Mouse (Mus musculus) liver, postnatal 0 days (tissue): ENCODE data around the gene Vamp5. TPM values are rescaled to one million over a fixed set of nuclear protein-coding genes. Genes with fewer than 3 reads are reported as not detected.
A peak's percentile ranks its signal among the peaks of the same experiment; 100 is the strongest.

Source experiments
- ATAC-seq: fragments of 200-750 bp; cut with Nextera tagmentation; 2 replicates; pipeline ENCODE4 v1.8.0; 2017; ENCODE audit warnings: mild to moderate bottlenecking, moderate library complexity
- DNase-seq: peaks from one replicate; pipeline ENCODE4 v3.0.0-alpha.2; 2016
- H3K27ac ChIP-seq: fragments of 300-500 bp; sonication (generic); 2 replicates; pipeline ENCODE4 v1.5.1; 2014; ENCODE audit warnings: antibody characterized with exemption, moderate library complexity, mild to moderate bottlenecking, low read depth
- H3K27me3 ChIP-seq: fragments of 300-500 bp; sonication (generic); 2 replicates; pipeline ENCODE4 v1.6.1; 2014; ENCODE audit warnings: low read length, control low read depth, mixed read lengths; ENCODE audit not compliant: insufficient read depth
- H3K36me3 ChIP-seq: fragments of 300-500 bp; sonication (generic); replicated peaks from 2 replicates; pipeline ENCODE4 v1.6.1; 2014; ENCODE audit warnings: mild to moderate bottlenecking, control low read depth, low read length, moderate library complexity, mixed read lengths; ENCODE audit not compliant: insufficient read depth
- H3K4me1 ChIP-seq: fragments of 300-500 bp; sonication (generic); 2 replicates; pipeline ENCODE4 v1.6.1; 2014; ENCODE audit warnings: antibody characterized with exemption, mild to moderate bottlenecking, control low read depth; ENCODE audit not compliant: insufficient read depth
- H3K4me2 ChIP-seq: fragments of 300-500 bp; sonication (generic); 2 replicates; pipeline ENCODE4 v1.6.1; 2014; ENCODE audit warnings: low read depth, mild to moderate bottlenecking, low read length, moderate library complexity, mixed read lengths
- H3K4me3 ChIP-seq: fragments of 300-500 bp; sonication (generic); 2 replicates; pipeline ENCODE4 v1.5.1; 2014; ENCODE audit warnings: low read depth, low read length
- H3K9ac ChIP-seq: fragments of 300-500 bp; sonication (generic); replicated peaks from 2 replicates; pipeline ENCODE4 v1.6.1; 2014; ENCODE audit warnings: mild to moderate bottlenecking, moderate library complexity
- H3K9me3 ChIP-seq: fragments of 300-500 bp; sonication (generic); 2 replicates; pipeline ENCODE4 v1.6.1; 2016; ENCODE audit warnings: mild to moderate bottlenecking, control low read depth, low read length, mixed read lengths
- CTCF ChIP-seq: sonication (generic); IDR thresholded peaks from 2 replicates; pipeline ENCODE4 v1.5.1; 2016; ENCODE audit warnings: antibody characterized with exemption, low read depth
- EP300 ChIP-seq: IDR thresholded peaks from 2 replicates; pipeline ENCODE4 v1.6.1; 2016; ENCODE audit warnings: antibody characterized with exemption, low read depth, mild to moderate bottlenecking
- WGBS: fragments of 180-500 bp; shearing (Covaris S2); extraction: QIAGEN DNeasy Blood & Tissue Kit; methylation state at CpG from one replicate; pipeline ENCODE4 v1.1.7; 2014; ENCODE audit not compliant: insufficient replicate concordance; 5-methylcytosine and 5-hydroxymethylcytosine counted together
- polyA plus RNA-seq: library from polyadenylated mRNA; unstranded; fragments of >200 nt; fragmentation: Nextera tagmentation; extraction: Ambion mirVana; gene quantifications from 2 replicates; pipeline ENCODE4 v1.2.1, GENCODE M21; 2015

The Vamp5 gene
- polyA plus RNA-seq, 1 experiment from 2014 or later, result 53.1 TPM

GRCm38 (mm10) chr6:72364009-72364408, 16.3 kb downstream of the Vamp5 start:
- TF ChIP-seq EP300 (no peak), CTCF (peak; percentile 49)
- no peaks in the 10 kb centered on the region for H3K9me3 ChIP-seq
- no peak for DNase-seq
- WGBS, result 46% methylated on average over 7 of the region's 7 CpGs
- no peak overlapping the region for H3K27ac ChIP-seq
- no peak overlapping the region for H3K9ac ChIP-seq
- H3K4me1 ChIP-seq, result peaks cover 24% of the 10 kb centered on the region
- H3K27me3 ChIP-seq, result no peaks in the 10 kb centered on the region
- H3K36me3 ChIP-seq, result peaks cover 24% of the 10 kb centered on the region
- ATAC-seq, result no peak
- H3K4me3 ChIP-seq, result no peak overlapping the region
- H3K4me2 ChIP-seq, result no peak overlapping the region

DNA sequence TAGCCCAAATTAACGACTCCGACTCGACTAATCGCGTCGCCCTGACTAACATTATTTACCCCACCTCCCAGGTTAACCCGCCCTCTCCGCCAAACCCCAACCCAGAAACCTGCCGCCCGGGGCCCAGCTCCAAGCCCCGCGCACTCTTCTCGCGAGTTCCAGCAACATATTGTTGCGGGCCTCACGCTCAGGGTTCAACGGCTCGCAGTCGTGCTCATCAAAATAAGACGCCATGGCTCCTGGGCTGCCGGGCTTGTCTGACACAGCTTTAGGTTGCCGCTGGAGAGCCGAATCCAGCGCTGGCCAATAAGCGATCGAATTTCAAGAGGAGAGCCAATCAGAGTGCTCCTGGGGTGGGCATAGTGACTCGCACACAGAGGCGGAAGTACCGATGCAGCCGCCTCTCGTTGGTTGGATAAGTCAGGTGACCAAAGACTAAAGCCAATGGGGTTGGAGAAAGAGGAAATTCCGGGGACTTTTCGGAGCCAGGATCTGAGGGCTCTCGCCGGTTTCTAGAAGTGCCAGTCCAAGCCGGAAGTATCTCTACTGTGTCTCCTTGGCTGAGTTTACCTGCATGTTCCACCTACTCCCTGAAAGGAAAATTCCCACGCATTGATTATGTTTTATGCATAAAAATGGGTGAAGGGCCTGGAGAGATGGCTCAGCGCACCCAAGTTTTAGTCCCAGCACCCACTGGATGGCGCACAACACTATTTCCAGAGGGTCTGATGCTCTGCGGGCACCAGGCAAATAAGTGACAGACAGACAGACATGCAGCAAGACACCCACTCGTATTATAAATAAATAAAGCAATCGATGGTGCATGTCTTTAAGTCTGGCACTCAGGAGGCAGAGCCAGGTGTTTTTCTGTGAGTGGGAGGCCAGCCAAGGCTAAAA, 17.9 kb downstream of the Vamp5 start:
- TF ChIP-seq EP300, result peak; percentile 77
- TF ChIP-seq CTCF, result peak; percentile 66
- ATAC-seq (peak; percentile 98), DNase-seq (peak; percentile 94)
- H3K9ac ChIP-seq, result peak overlapping the region; percentile 80
- H3K36me3 ChIP-seq, result peaks cover 32% of the 10 kb centered on the region
- WGBS, result under 1% methylated on average over 42 of the region's 42 CpGs
- no peaks in the 10 kb centered on the region for H3K9me3 ChIP-seq
- peak overlapping the region; percentile 89 for H3K27ac ChIP-seq
- H3K4me1 ChIP-seq, result peaks cover 34% of the 10 kb centered on the region
- peak overlapping the region; percentile 72 for H3K4me3 ChIP-seq
- H3K27me3 ChIP-seq, result no peaks in the 10 kb centered on the region
- peak overlapping the region; percentile 89 for H3K4me2 ChIP-seq

- Histone ChIP-seq H3K4me3 (peak overlapping the region; percentile 72), H3K27ac (peak overlapping the region; percentile 41), H3K27me3 (no peaks in the 10 kb centered on the region; the same call in 1 of the 2 replicates), H3K36me3 (peaks cover 41% of the 10 kb centered on the region), H3K4me1 (peaks cover 36% of the 10 kb centered on the region), H3K9ac (peak overlapping the region; percentile 80), H3K9me3 (no peaks in the 10 kb centered on the region), H3K4me2 (peak overlapping the region; percentile 89)
- TF ChIP-seq CTCF, result no peak
- no peak for TF ChIP-seq EP300
- ATAC-seq (no peak), DNase-seq (no peak)
- WGBS, result 25% methylated on average over 5 of the region's 5 CpGs
These were observed 19.1 kb downstream of the Vamp5 start for GRCm38 (mm10) chr6:72361121-72361551.

DNA sequence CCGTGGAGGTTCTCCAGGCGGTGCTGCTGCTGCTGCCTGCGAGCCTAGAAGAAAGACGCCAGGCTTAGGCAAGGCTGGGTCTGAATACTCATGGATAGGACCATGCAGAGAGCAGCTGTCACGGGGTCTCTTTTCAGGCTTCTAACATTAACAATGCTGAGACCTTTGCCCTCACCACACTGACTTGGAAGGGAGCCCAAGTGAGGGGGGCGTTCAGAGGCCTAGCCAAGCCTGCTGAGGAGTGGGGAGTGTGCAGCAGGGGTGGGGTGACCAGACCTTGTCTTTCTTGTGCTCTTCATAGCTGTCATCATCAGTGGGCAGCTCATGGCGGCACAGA, 19.7 kb downstream of the Vamp5 start:
- H3K36me3 ChIP-seq, result peaks cover 41% of the 10 kb centered on the region
- TF ChIP-seq EP300, result no peak
- no peak for TF ChIP-seq CTCF
- H3K27me3 ChIP-seq, result peaks cover 4% of the 10 kb centered on the region
- ATAC-seq (no peak), DNase-seq (no peak)
- peaks cover 38% of the 10 kb centered on the region for H3K4me1 ChIP-seq
- peak overlapping the region; percentile 89 for H3K4me2 ChIP-seq
- 0 out of 2 replicates have a peak overlapping the region, but pooled peaks have one; percentile 44 for H3K27ac ChIP-seq
- 69% methylated on average over 7 of the region's 7 CpGs for WGBS
- H3K9ac ChIP-seq, result peak overlapping the region; percentile 80
- H3K4me3 ChIP-seq, result peak overlapping the region; percentile 72; the same call in 1 of the 2 replicates
- no peaks in the 10 kb centered on the region for H3K9me3 ChIP-seq

GRCm38 (mm10) chr6:72359891-72360598, 20.2 kb downstream of the Vamp5 start:
- Histone ChIP-seq H3K27ac (0 out of 2 replicates have a peak overlapping the region, but pooled peaks have one; percentile 55), H3K4me1 (peaks cover 40% of the 10 kb centered on the region), H3K9ac (no peak overlapping the region; the same call in 1 of the 2 replicates), H3K27me3 (peaks cover 7% of the 10 kb centered on the region), H3K9me3 (no peaks in the 10 kb centered on the region), H3K36me3 (peaks cover 41% of the 10 kb centered on the region), H3K4me3 (no peak overlapping the region), H3K4me2 (peak overlapping the region; percentile 89)
- TF ChIP-seq CTCF, result no peak
- TF ChIP-seq EP300, result no peak
- DNase-seq, result no peak
- no peak for ATAC-seq
- 58% methylated on average over 11 of the region's 11 CpGs for WGBS

DNA sequence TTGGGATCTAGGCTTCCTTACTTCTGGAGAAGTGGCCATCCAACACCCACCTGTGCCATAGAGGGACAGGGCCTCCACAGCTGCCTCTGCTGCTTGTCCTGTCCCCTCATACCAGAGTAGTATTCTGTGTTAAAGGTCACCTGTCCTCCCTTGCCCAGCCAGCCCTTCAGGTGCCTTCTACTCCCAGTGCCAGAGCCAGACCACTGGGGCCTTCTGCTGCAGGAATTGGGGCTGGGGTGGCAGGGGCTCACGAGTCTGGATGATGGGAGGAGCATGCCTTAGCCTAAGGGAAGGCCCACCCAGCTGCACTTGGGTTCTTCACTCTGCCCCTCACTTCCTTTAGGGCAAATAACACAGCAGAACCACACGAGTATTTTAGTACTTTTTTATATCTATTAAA, 20.9 kb downstream of the Vamp5 start:
- H3K9me3 ChIP-seq, result no peaks in the 10 kb centered on the region
- H3K4me3 ChIP-seq, result no peak overlapping the region
- H3K9ac ChIP-seq, result 0 out of 2 replicates have a peak overlapping the region, but pooled peaks have one; percentile 7
- no peak overlapping the region for H3K4me2 ChIP-seq
- DNase-seq (no peak), ATAC-seq (no peak)
- peaks cover 41% of the 10 kb centered on the region for H3K36me3 ChIP-seq
- H3K27me3 ChIP-seq, result peaks cover 7% of the 10 kb centered on the region
- peak overlapping the region; percentile 55; the same call in 1 of the 2 replicates for H3K27ac ChIP-seq
- 64% methylated on average over 2 of the region's 2 CpGs for WGBS
- peaks cover 47% of the 10 kb centered on the region for H3K4me1 ChIP-seq
- no peak for TF ChIP-seq EP300
- no peak for TF ChIP-seq CTCF
